Mouse (Mus musculus) mammary gland, adult 2 months (tissue): Measurements from ENCODE around the gene Pcdh7. TPM values are rescaled to one million over a fixed set of nuclear protein-coding genes. Genes with fewer than 3 reads are reported as not detected.

ENCODE experiments used
- polyA plus RNA-seq: library from polyadenylated mRNA; depleted of rRNA; stranded (reverse); fragments of >200 nt; gene quantifications from 2 replicates; pipeline ENCODE4 v1.2.3, GENCODE M21; 2012; ENCODE audit warnings: low replicate concordance; rRNA removed

Pcdh7 gene
- 10.3 and 11.0 TPM in 2 replicates for polyA plus RNA-seq

DNA sequence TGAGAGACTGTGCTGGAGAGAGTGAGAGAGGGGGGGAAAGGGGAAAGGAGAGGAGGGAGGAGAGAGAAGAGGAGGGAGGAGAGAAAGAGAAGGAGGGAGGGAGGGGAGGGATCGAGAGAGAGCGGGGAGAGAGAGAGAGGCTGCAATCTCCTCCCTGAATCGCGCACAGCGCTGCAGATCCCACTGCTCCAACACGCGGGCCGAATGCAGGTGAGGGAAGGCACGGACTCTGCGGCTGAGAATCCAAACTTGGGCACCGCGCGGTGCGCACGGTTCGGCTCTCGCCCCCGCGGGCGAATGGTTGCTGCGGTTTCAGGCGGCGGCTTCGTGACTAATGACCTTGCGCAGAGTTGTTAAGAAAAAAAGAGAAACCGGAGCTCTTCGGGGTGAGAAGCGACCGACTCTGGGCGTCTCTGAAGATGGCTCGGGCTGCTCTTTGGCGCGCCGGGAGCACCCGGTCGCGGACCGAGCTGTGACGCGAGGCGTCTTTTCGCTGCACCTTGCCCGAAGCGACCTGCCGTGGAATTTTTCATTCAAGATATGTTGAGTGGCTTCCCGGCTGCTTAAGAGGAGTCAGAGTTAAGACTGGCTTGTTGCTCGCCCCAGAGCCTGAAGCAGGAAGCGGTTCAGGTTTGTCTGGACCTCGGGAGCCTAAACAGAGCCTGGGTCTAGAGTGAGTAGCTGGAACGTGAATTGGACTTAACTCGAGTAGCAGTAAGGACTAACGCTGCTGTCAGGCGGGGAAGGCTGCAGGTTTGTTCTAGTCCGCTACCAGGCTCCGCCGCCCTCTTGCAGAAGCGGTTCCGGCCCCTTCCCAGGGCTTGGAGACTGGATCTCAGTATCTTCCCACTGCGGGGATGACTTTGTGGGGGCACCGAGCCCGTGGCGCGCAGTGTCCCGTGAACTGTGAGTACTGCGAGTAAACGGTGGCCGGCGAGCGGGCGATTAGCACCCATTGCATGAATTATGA lies at the start of gene Pcdh7:
Gene Pcdh7 (plus strand): TSS at position 62 of the 970 bp plus-strand sequence.

